Mouse (Mus musculus) MEL (cell line): Measurements from ENCODE around the gene Pafah1b2. TPM values are rescaled to one million over a fixed set of nuclear protein-coding genes. Genes with fewer than 3 reads are reported as not detected.

Experiments used
- DNase-seq: peaks from one replicate; pipeline ENCODE4 v3.0.0; 2011; ENCODE audit warnings: low read depth, low spot score
- H3K27ac ChIP-seq: 2 replicates; pipeline ENCODE4 v1.5.1; 2012; ENCODE audit warnings: low read depth, mild to moderate bottlenecking, control low read depth, low read length, moderate library complexity; ENCODE audit not compliant: control insufficient read depth
- H3K27me3 ChIP-seq, 2 experiments: fragments of 150-350 bp in 1 of 2; sonication (generic) in 1 of 2; 2 replicates each; pipeline ENCODE4 v1.6.1; 2012; ENCODE audit warnings: low read length in 2 of 2, mild to moderate bottlenecking in 2 of 2, improper control_type of control experiment in 1 of 2, moderate library complexity in 1 of 2; ENCODE audit not compliant: insufficient read depth in 2 of 2, control insufficient read depth in 1 of 2
- H3K36me3 ChIP-seq, 2 experiments: 2 replicates each; pipeline ENCODE4 v1.6.1; 2012 to 2014; ENCODE audit warnings: low read length in 2 of 2, improper control_type of control experiment in 1 of 2, inconsistent platforms in 1 of 2, mild to moderate bottlenecking in 1 of 2; ENCODE audit not compliant: insufficient read depth in 2 of 2, control insufficient read depth in 1 of 2
- H3K4me1 ChIP-seq, 2 experiments: fragments of 150-350 bp in 1 of 2; sonication (generic) in 1 of 2; 2 replicates each; pipeline ENCODE4 v1.6.1; 2012; ENCODE audit warnings: low read length in 2 of 2, improper control_type of control experiment in 1 of 2, mild to moderate bottlenecking in 1 of 2; ENCODE audit not compliant: insufficient read depth in 2 of 2, control insufficient read depth in 1 of 2
- H3K4me3 ChIP-seq, 2 experiments: fragments of 150-350 bp in 1 of 2; sonication (generic) in 1 of 2; 2 replicates each; pipeline ENCODE4 v1.5.1; 2012; ENCODE audit warnings: low read depth in 2 of 2, low read length in 2 of 2, mild to moderate bottlenecking in 2 of 2, moderate library complexity in 2 of 2, control low read depth in 1 of 2, improper control_type of control experiment in 1 of 2; ENCODE audit not compliant: control insufficient read depth in 1 of 2, insufficient read depth in 1 of 2
- H3K79me2 ChIP-seq: 2 replicates; pipeline ENCODE4 v1.6.1; 2012; ENCODE audit warnings: mild to moderate bottlenecking, low read length, moderate library complexity; ENCODE audit not compliant: control insufficient read depth, poor library complexity, insufficient read depth
- H3K9ac ChIP-seq: 2 replicates; pipeline ENCODE4 v1.6.1; 2012; ENCODE audit warnings: low read depth, mild to moderate bottlenecking, control low read depth, low read length, moderate library complexity; ENCODE audit not compliant: control insufficient read depth, poor library complexity, severe bottlenecking
- H3K9me3 ChIP-seq: fragments of 150-350 bp; sonication (generic); replicated peaks from 2 replicates; pipeline ENCODE4 v1.6.1; 2012; ENCODE audit warnings: mild to moderate bottlenecking, low read length, improper control_type of control experiment, moderate library complexity; ENCODE audit not compliant: insufficient read depth
- BHLHE40 ChIP-seq: IDR thresholded peaks from 2 replicates; pipeline ENCODE4 v1.6.1; 2012; ENCODE audit warnings: low read depth, mild to moderate bottlenecking, inconsistent platforms, low read length, improper control_type of control experiment, borderline replicate concordance
- CTCF ChIP-seq, 3 experiments: IDR thresholded peaks in 2 of 3; conservative IDR thresholded peaks in 1 of 3; 2 replicates each; pipeline ENCODE4 v1.5.1; 2011 to 2012; ENCODE audit warnings: low read length in 3 of 3, low read depth in 2 of 3, mild to moderate bottlenecking in 2 of 3, improper control_type of control experiment in 1 of 3, inconsistent platforms in 1 of 3, mixed read lengths in 1 of 3, moderate library complexity in 1 of 3; ENCODE audit not compliant: control insufficient read depth in 1 of 3, insufficient read depth in 1 of 3, poor library complexity in 1 of 3, severe bottlenecking in 1 of 3
- E2F4 ChIP-seq: IDR thresholded peaks from 2 replicates; pipeline ENCODE4 v1.6.1; 2011; ENCODE audit warnings: low read depth, low read length, improper control_type of control experiment, borderline replicate concordance
- ELF1 ChIP-seq: IDR thresholded peaks from 2 replicates; pipeline ENCODE4 v1.6.1; 2014; ENCODE audit warnings: low read depth, mild to moderate bottlenecking, inconsistent platforms, low read length, improper control_type of control experiment, moderate library complexity
- GABPA ChIP-seq: IDR thresholded peaks from 2 replicates; pipeline ENCODE4 v1.6.1; 2012; ENCODE audit warnings: low read depth, mild to moderate bottlenecking, inconsistent platforms, low read length, improper control_type of control experiment, moderate library complexity
- HCFC1 ChIP-seq: IDR thresholded peaks from 2 replicates; pipeline ENCODE4 v1.6.1; 2012; ENCODE audit warnings: low read depth, mild to moderate bottlenecking, inconsistent platforms, low read length, improper control_type of control experiment, moderate library complexity
- KAT2A ChIP-seq: conservative IDR thresholded peaks from 2 replicates; pipeline ENCODE4 v1.6.1; 2012; ENCODE audit warnings: low read depth, low read length, improper control_type of control experiment, inconsistent platforms
- MAX ChIP-seq: IDR thresholded peaks from 2 replicates; pipeline ENCODE4 v1.6.1; 2011; ENCODE audit warnings: low read length, improper control_type of control experiment
- MAZ ChIP-seq: IDR thresholded peaks from 2 replicates; pipeline ENCODE4 v1.6.1; 2012; ENCODE audit warnings: low read depth, mild to moderate bottlenecking, inconsistent platforms, low read length, improper control_type of control experiment
- MEF2A ChIP-seq: IDR thresholded peaks from 2 replicates; pipeline ENCODE4 v1.6.1; 2014; ENCODE audit warnings: low read depth, mild to moderate bottlenecking, inconsistent platforms, low read length, improper control_type of control experiment; ENCODE audit not compliant: poor library complexity, insufficient replicate concordance, severe bottlenecking; ENCODE audit errors: extremely low read depth
- MXI1 ChIP-seq: IDR thresholded peaks from 2 replicates; pipeline ENCODE4 v1.6.1; 2011; ENCODE audit warnings: mild to moderate bottlenecking, low read depth, low read length, improper control_type of control experiment
- MYB ChIP-seq: IDR thresholded peaks from 2 replicates; pipeline ENCODE4 v1.6.1; 2011; ENCODE audit warnings: mild to moderate bottlenecking, low read depth, low read length, improper control_type of control experiment
- NELFE ChIP-seq: IDR thresholded peaks from 2 replicates; pipeline ENCODE4 v1.6.1; 2011; ENCODE audit warnings: low read depth, low read length, improper control_type of control experiment
- POLR2A ChIP-seq, 2 experiments: IDR thresholded peaks; 2 replicates each; pipeline ENCODE4 v1.6.1; 2011 to 2012; ENCODE audit warnings: low read length in 2 of 2, mild to moderate bottlenecking in 2 of 2, control low read depth in 1 of 2, improper control_type of control experiment in 1 of 2, low read depth in 1 of 2, moderate library complexity in 1 of 2; ENCODE audit not compliant: control insufficient read depth in 1 of 2, insufficient read depth in 1 of 2, poor library complexity in 1 of 2
- SIN3A ChIP-seq: IDR thresholded peaks from 2 replicates; pipeline ENCODE4 v1.6.1; 2012; ENCODE audit warnings: low read length, improper control_type of control experiment, inconsistent platforms
- SMC3 ChIP-seq: IDR thresholded peaks from 2 replicates; pipeline ENCODE4 v1.6.1; 2011; ENCODE audit warnings: low read depth, low read length, improper control_type of control experiment
- TAL1 ChIP-seq: IDR thresholded peaks from 2 replicates; pipeline ENCODE4 v1.6.1; 2012; ENCODE audit warnings: mild to moderate bottlenecking, inconsistent platforms, low read length, moderate library complexity, mixed read lengths
- TBP ChIP-seq: IDR thresholded peaks from 2 replicates; pipeline ENCODE4 v1.8.0; 2011; ENCODE audit warnings: low read depth, low read length, improper control_type of control experiment
- TCF12 ChIP-seq: IDR thresholded peaks from 2 replicates; pipeline ENCODE4 v1.6.1; 2014; ENCODE audit warnings: low read depth, mild to moderate bottlenecking, inconsistent platforms, low read length, improper control_type of control experiment, moderate library complexity
- UBTF ChIP-seq: IDR thresholded peaks from 2 replicates; pipeline ENCODE4 v1.6.1; 2012; ENCODE audit warnings: low read depth, mild to moderate bottlenecking, inconsistent platforms, low read length, improper control_type of control experiment, moderate library complexity, borderline replicate concordance; ENCODE audit not compliant: insufficient read depth
- ZC3H11A ChIP-seq: IDR thresholded peaks from 2 replicates; pipeline ENCODE4 v1.6.1; 2012; ENCODE audit warnings: low read depth, mild to moderate bottlenecking, inconsistent platforms, low read length, improper control_type of control experiment
- ZKSCAN1 ChIP-seq: IDR thresholded peaks from 2 replicates; pipeline ENCODE4 v1.6.1; 2012; ENCODE audit warnings: low read depth, mild to moderate bottlenecking, inconsistent platforms, low read length, improper control_type of control experiment, moderate library complexity
- ZMIZ1 ChIP-seq: IDR thresholded peaks from 2 replicates; pipeline ENCODE4 v1.6.1; 2012; ENCODE audit warnings: low read depth, mild to moderate bottlenecking, inconsistent platforms, low read length, improper control_type of control experiment, moderate library complexity
- ZNF384 ChIP-seq: IDR thresholded peaks from 2 replicates; pipeline ENCODE4 v1.6.1; 2012; ENCODE audit warnings: low read depth, mild to moderate bottlenecking, inconsistent platforms, low read length, improper control_type of control experiment
- polyA plus RNA-seq, 2 experiments: library from polyadenylated mRNA; stranded (reverse) in 1 of 2; unstranded in 1 of 2; fragments of >175 nt in 1 of 2; fragments of >200 nt in 1 of 2; gene quantifications; 2 replicates each; pipeline versions ENCODE4 v1.2.1 to v1.2.4; 2012; ENCODE audit warnings: low replicate concordance in 2 of 2, low read depth in 1 of 2; ENCODE audit not compliant: insufficient read length in 2 of 2, insufficient read depth in 1 of 2, missing spikeins in 1 of 2
- total RNA-seq: library from RNA; depleted of rRNA; stranded (reverse); fragments of 300-350 nt; gene quantifications from 2 replicates; pipeline ENCODE4 v1.2.3, GENCODE M21; 2012

Gene Pafah1b2
- total and polyA plus RNA-seq, 3 experiments = 127 to 178 (median 131) TPM

DNA sequence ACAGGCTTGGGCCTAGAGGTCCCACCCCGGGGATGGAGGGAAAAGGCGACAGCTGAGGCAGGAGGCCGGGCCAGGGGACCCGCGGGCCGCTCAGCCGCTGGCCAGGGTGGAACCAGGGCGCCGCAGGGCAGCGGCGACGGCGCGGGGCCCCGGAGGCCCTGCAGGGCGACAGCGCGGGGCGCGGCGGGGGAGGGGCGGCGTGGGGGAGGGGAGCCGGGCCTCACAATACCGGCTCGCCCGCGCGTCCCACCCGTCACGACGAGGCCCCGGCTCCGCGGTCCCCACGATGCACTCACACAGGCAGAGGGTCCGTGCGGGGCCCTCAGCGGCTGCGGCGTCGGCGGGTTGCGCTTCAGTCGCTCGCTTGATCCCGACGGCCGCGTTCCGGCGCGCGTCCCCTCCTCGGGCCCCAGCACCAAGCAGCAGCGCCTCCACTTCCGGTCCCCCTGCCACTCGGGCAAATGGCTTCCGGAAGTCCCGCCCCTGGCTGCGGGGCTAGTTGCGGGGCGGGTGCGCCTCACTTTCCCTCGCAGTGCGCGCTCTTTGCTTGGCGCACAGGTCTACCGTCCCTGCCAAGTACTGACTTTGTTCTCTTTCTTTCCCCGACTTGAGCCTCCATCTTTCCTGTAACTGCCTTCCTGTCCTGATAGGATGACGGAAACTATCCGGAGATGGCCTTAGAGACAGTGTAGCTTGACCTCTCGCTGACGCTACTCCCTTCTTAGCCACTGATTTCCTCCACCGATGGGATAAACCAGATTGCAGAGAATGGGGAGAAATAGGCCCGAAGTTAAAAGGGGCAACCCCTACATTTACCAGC lies 27.9 kb downstream of the Pafah1b2 start:
- H3K79me2 ChIP-seq = peaks cover 47% of the 10 kb centered on the region
- H3K4me3 ChIP-seq = peak overlapping the region; percentile 77 to 81
- H3K27me3 ChIP-seq = no peaks in the 10 kb centered on the region
- no peak for TF ChIP-seq ZMIZ1
- 0 out of 2 replicates have a peak, but pooled peaks have one; percentile 16 for TF ChIP-seq TCF12
- TF ChIP-seq SIN3A = peak; percentile 49; the same call in 1 of the 2 replicates
- TF ChIP-seq POLR2A (IDR thresholded peaks at IDR 0.05; ENCODE audit: control insufficient read depth in 1 of 2, insufficient read depth in 1 of 2, low read depth in 1 of 2, low read length in 2 of 2, poor library complexity in 1 of 2) = peak; percentile 73 to 75; a peak in 3 of 4 replicates
- TF ChIP-seq TAL1 = no peak
- no peak; the same call in 1 of the 2 replicates for TF ChIP-seq MAX
- peak; percentile 87 for TF ChIP-seq MAZ
- TF ChIP-seq GABPA = no peak
- TF ChIP-seq MXI1 = peak; percentile 53; the same call in 1 of the 2 replicates
- no peak for TF ChIP-seq SMC3
- peak; percentile 52; the same call in 1 of the 2 replicates for TF ChIP-seq TBP
- TF ChIP-seq BHLHE40 = no peak
- no peak for TF ChIP-seq ZC3H11A
- TF ChIP-seq CTCF (IDR thresholded peaks at IDR 0.05 in 2 of 3, conservative IDR thresholded peaks at IDR 0.05 in 1 of 3; ENCODE audit: control insufficient read depth in 1 of 3, insufficient read depth in 1 of 3, low read depth in 2 of 3, low read length in 3 of 3, poor library complexity in 1 of 3, severe bottlenecking in 1 of 3) = no peak
- no peak for TF ChIP-seq ZNF384
- no peak for TF ChIP-seq UBTF
- TF ChIP-seq MYB = no peak
- no peak for TF ChIP-seq E2F4
- TF ChIP-seq ELF1 = peak; percentile 76
- TF ChIP-seq MEF2A = no peak
- peak; percentile 75 for TF ChIP-seq NELFE
- peak; percentile 82 for TF ChIP-seq HCFC1
- no peak; the same call in 1 of the 2 replicates for TF ChIP-seq KAT2A
- no peak for TF ChIP-seq ZKSCAN1
- H3K36me3 ChIP-seq = peaks cover 1 to 27% of the 10 kb centered on the region in 2 experiments
- peaks cover 6 to 20% of the 10 kb centered on the region in 2 experiments for H3K4me1 ChIP-seq
- DNase-seq = peak; percentile 91
- H3K9ac ChIP-seq = peak overlapping the region; percentile 92
- no peaks in the 10 kb centered on the region for H3K9me3 ChIP-seq
- peak overlapping the region; percentile 92 for H3K27ac ChIP-seq
